Mouse (Mus musculus) heart, embryonic 14.5 days (tissue): ENCODE measurements at regions not wholly inside any gene's neighbourhood (a gene's known extent, or its start where the extent isn't known, plus 50 kb on each side); places are given as distances from the start of the nearest gene placed in this dataset.

Experiments used
- ATAC-seq: fragments of 200-750 bp; cut with Nextera tagmentation; 2 replicates; pipeline ENCODE4 v1.8.0; 2017; ENCODE audit warnings: low read depth, moderate TSS enrichment; ENCODE audit not compliant: insufficient number of reproducible peaks, insufficient read depth, low FRiP score
- H3K27ac ChIP-seq, 2 experiments: fragments of 200-500 bp in 1 of 2; fragments of 300-500 bp in 1 of 2; sonication (generic) in 1 of 2; replicated peaks in 1 of 2; 2 replicates each; pipeline ENCODE4 v1.5.1; 2012 to 2014; ENCODE audit warnings: low read depth in 2 of 2, low read length in 2 of 2, control low read depth in 1 of 2, mild to moderate bottlenecking in 1 of 2, mixed read lengths in 1 of 2; ENCODE audit not compliant: control insufficient read depth in 1 of 2, insufficient read depth in 1 of 2
- H3K27me3 ChIP-seq: fragments of 300-500 bp; sonication (generic); 2 replicates; pipeline ENCODE4 v1.6.1; 2014; ENCODE audit warnings: mild to moderate bottlenecking, low read length, control low read depth; ENCODE audit not compliant: control insufficient read depth, insufficient read depth
- H3K36me3 ChIP-seq: fragments of 300-500 bp; sonication (generic); 2 replicates; pipeline ENCODE4 v1.6.1; 2014; ENCODE audit warnings: mild to moderate bottlenecking, control low read depth, low read length, mixed read lengths; ENCODE audit not compliant: control insufficient read depth, insufficient read depth
- H3K4me1 ChIP-seq, 2 experiments: fragments of 200-500 bp in 1 of 2; fragments of 300-500 bp in 1 of 2; sonication (generic) in 1 of 2; 2 replicates each; pipeline ENCODE4 v1.6.1; 2012 to 2014; ENCODE audit warnings: low read length in 2 of 2, control low read depth in 1 of 2, mixed read lengths in 1 of 2; ENCODE audit not compliant: control insufficient read depth in 2 of 2, insufficient read depth in 2 of 2
- H3K4me2 ChIP-seq: fragments of 300-500 bp; sonication (generic); 2 replicates; pipeline ENCODE4 v1.6.1; 2014; ENCODE audit warnings: mild to moderate bottlenecking, low read length
- H3K4me3 ChIP-seq, 2 experiments: fragments of 200-500 bp in 1 of 2; fragments of 300-500 bp in 1 of 2; sonication (generic) in 1 of 2; 2 replicates each; pipeline ENCODE4 v1.5.1; 2012 to 2014; ENCODE audit warnings: low read length in 2 of 2, mild to moderate bottlenecking in 2 of 2, control low read depth in 1 of 2, low read depth in 1 of 2, moderate library complexity in 1 of 2; ENCODE audit not compliant: control insufficient read depth in 1 of 2, insufficient read depth in 1 of 2
- H3K9ac ChIP-seq: fragments of 300-500 bp; sonication (generic); 2 replicates; pipeline ENCODE4 v1.6.1; 2014; ENCODE audit warnings: mild to moderate bottlenecking, low read length
- H3K9me3 ChIP-seq: fragments of 300-500 bp; sonication (generic); 2 replicates; pipeline ENCODE4 v1.6.1; 2016; ENCODE audit warnings: low read length, control low read depth; ENCODE audit not compliant: control insufficient read depth
- WGBS: fragments of 180-500 bp; shearing (Covaris S2); extraction: QIAGEN DNeasy Blood & Tissue Kit; methylation state at CpG from one replicate; pipeline ENCODE4 v1.1.7; 2014; 5-methylcytosine and 5-hydroxymethylcytosine counted together

DNA sequence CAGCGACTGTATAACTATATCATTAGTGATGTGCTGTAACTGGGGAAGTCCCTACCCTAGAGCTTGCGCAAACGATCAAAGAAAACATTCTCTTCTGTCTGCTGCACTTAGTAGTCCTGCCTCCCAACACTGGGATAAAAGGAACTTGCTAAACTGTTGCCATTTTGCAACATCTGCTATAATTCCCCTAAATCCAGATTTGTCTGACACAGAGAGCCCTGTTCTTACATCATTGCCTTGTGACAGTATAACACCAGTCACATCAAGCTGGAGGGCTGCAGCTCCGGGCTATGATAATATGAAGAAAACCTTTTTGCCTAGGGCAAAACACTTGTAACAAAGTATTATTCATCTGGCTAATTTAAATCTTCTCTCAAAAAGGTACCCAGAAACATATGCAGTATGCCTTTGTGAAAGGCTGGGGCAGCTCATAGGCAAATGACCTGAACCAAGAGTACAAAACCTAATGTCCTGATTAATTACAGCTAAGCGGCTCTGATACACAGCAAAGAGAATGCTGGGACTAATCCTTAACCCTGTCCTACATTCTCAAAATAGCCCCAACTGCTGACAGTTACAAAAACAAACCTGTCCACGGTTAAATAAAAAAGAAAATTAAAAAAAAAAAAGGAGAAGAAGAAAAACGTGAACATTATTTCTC, 67.5 kb upstream of the Otx2 start:
- no peak overlapping the region for H3K4me2 ChIP-seq
- H3K27me3 ChIP-seq: no peaks in the 10 kb centered on the region
- H3K9me3 ChIP-seq: 0 out of 2 replicates have a peak, but pooled peaks cover 5% of the 10 kb centered on the region
- ATAC-seq: no peak
- no peak overlapping the region for H3K4me3 ChIP-seq
- H3K9ac ChIP-seq: no peak overlapping the region
- no peak overlapping the region for H3K27ac ChIP-seq
- 62% methylated on average over 7 of the region's 7 CpGs for WGBS
- H3K4me1 ChIP-seq: no peaks in the 10 kb centered on the region
- H3K36me3 ChIP-seq: no peaks in the 10 kb centered on the region

DNA sequence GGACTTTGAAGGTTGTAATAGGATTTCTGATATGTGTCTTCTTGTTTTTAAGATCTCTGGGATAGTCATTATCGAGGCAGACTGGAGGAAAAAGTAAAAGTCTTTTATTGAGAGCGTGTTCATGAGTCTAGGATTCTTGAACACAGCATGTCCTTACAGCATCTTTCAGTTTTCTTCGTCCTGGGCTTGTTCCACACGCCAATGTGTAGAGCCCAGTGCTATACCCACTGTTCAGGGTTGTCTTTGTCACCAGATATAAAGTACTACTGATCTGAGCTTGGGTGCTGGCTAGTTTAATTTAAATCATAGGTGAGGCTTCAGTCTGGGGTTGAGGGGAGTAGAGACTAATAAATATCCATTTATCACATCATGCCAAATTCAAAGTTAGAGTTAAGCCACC, 65.5 kb upstream of the Otx2 start:
- no peaks in the 10 kb centered on the region for H3K27me3 ChIP-seq
- no peak overlapping the region for H3K4me2 ChIP-seq
- H3K4me3 ChIP-seq: no peak overlapping the region
- H3K27ac ChIP-seq: no peak overlapping the region
- ATAC-seq: no peak
- 89% methylated on average over 4 of the region's 4 CpGs for WGBS
- 0 out of 2 replicates have a peak, but pooled peaks cover 5% of the 10 kb centered on the region for H3K9me3 ChIP-seq
- H3K36me3 ChIP-seq: no peaks in the 10 kb centered on the region
- H3K4me1 ChIP-seq: no peaks in the 10 kb centered on the region
- H3K9ac ChIP-seq: no peak overlapping the region

DNA sequence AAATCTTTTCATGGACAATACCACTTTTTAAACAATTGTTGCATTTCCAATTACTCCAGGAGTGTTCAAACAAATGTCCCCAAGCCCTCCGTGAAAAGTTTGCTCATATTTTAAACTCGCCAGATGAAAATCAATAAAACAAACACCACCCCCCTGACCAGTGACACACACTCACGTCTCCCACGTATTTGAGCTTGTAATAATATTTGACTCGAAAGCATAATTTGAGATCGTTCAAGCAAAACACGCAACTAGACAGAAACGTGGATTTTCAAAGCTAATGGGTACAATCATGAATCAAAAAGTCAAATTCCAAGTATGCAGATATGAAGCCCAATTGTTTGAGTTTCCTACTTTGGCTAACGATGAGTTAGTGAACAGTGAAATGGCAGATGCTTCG, 65.0 kb upstream of the Otx2 start:
- H3K9me3 ChIP-seq: 0 out of 2 replicates have a peak, but pooled peaks cover under 1% of the 10 kb centered on the region
- no peaks in the 10 kb centered on the region for H3K36me3 ChIP-seq
- no peak for ATAC-seq
- no peak overlapping the region for H3K9ac ChIP-seq
- H3K27me3 ChIP-seq: no peaks in the 10 kb centered on the region
- WGBS: 87% methylated on average over 10 of the region's 10 CpGs
- no peaks in the 10 kb centered on the region for H3K4me1 ChIP-seq
- no peak overlapping the region for H3K27ac ChIP-seq
- H3K4me3 ChIP-seq: no peak overlapping the region
- H3K4me2 ChIP-seq: no peak overlapping the region

DNA sequence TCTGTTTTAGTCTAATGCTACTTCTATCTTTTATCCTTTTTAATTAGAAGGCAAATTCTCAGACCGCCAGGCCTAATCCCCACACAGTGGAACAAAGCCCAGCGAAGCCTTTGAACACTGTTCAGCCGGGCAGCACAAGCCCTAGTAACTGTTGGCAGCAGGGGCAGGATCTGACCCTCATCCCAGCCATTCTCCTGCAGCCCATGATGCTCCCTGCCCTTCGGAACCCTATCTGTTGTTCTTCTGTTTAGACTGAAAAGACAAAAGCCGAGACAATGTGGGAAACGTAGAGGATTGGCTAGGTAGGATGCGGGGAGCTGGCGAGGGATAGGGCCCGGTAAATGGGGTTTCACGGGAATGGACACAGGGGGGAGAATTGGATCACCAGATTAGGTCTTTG, 64.6 kb upstream of the Otx2 start:
- Histone ChIP-seq H3K4me1 (no peaks in the 10 kb centered on the region), H3K4me3 (no peak overlapping the region), H3K36me3 (no peaks in the 10 kb centered on the region), H3K9me3 (no peaks in the 10 kb centered on the region), H3K27me3 (no peaks in the 10 kb centered on the region), H3K27ac (no peak overlapping the region), H3K9ac (no peak overlapping the region), H3K4me2 (no peak overlapping the region)
- no peak for ATAC-seq
- 67% methylated on average over 10 of the region's 10 CpGs for WGBS

DNA sequence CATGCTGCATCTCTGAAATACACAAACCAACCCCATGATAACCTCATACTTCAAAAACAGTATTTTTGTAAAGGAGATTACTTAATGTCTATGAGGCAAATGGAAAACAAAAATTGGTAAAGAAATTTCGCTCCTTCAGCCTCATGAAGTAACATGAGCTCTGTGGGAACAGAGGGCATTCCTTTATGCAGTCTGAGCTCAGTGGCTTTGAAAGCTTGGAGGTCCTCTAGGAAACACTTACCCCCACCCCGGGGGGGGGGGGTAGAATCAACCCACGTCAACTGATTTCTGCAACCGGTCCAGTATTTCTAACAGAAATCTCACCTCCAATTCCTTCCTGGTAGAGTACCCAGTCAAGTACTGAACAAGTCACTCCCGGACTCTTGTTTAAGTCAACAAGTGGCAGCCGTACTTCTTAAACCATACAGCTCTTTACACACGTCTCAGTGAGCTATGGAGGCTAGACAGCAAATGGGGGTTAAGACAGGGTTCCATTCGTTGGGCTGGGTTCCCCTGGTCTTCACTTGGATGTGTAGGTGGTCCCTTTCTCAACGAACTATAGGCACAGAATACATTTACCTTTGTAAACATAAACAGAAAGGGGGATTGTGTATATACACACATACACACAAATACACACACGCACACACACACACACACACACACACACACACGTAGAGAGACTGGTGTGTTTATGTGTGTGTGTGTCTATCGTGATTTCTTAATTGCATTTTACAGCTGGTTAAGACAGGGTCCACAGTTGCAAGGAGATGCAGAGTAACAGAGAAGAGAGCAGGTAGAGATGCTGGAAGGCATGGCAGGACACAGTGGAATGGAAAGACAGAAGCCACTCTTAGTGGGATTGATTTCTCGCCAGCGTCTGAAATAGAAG, 63.6 kb upstream of the Otx2 start:
- ATAC-seq: no peak
- Histone ChIP-seq H3K4me2 (no peak overlapping the region), H3K4me3 (no peak overlapping the region), H3K27ac (no peak overlapping the region), H3K9me3 (no peaks in the 10 kb centered on the region), H3K9ac (no peak overlapping the region), H3K27me3 (no peaks in the 10 kb centered on the region), H3K4me1 (no peaks in the 10 kb centered on the region), H3K36me3 (no peaks in the 10 kb centered on the region)
- WGBS: 63% methylated on average over 14 of the region's 14 CpGs

DNA sequence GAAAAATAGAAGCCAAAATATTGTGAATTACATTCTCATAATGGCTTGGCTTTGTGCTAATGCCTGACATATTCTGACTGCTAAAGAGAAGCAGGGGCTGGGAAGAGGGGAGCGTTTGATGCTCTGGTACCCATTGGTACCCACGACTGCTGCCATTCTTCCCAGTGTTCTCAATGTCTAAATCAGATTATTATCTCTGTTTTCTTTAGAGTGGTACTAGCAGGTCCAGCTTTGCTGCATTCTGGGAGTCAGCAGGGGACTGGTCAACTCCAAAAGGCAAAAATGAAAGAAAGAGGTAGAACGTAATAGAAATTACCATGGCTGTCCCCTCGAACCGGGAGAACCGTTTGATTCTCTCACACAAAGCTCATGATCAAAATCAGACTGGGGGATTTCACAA, 62.6 kb upstream of the Otx2 start:
- Histone ChIP-seq H3K27ac (no peak overlapping the region), H3K4me1 (no peaks in the 10 kb centered on the region), H3K36me3 (no peaks in the 10 kb centered on the region), H3K4me2 (no peak overlapping the region), H3K9ac (no peak overlapping the region), H3K27me3 (no peaks in the 10 kb centered on the region), H3K9me3 (no peaks in the 10 kb centered on the region), H3K4me3 (no peak overlapping the region)
- WGBS: 76% methylated on average over 6 of the region's 6 CpGs
- no peak for ATAC-seq

DNA sequence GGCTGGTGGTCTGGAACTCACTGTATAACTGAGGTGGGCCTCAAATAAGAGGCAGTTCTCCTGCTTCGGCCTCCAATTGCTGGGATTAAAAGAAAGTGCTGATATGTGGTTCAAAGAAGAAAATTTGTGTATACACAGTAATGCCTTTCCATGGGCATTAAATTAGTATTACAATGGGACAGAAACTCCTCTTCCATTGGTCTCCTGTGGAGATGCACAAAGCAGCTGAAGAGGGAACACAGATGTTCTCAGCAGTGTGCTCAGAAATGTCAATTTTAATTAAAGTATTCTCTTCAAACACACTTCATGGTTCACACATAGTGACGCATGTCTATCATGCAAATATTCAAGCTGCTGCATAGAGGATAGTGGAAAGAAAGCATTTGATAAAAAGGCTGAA, 56.4 kb upstream of the Otx2 start:
- no peaks in the 10 kb centered on the region for H3K27me3 ChIP-seq
- no peak overlapping the region for H3K9ac ChIP-seq
- no peaks in the 10 kb centered on the region for H3K4me1 ChIP-seq
- no peak for ATAC-seq
- no peak overlapping the region for H3K4me3 ChIP-seq
- H3K27ac ChIP-seq: no peak overlapping the region
- no peak overlapping the region for H3K4me2 ChIP-seq
- H3K9me3 ChIP-seq: peaks cover 4% of the 10 kb centered on the region; the same call in 1 of the 2 replicates
- 94% methylated on average over 2 of the region's 2 CpGs for WGBS
- no peaks in the 10 kb centered on the region for H3K36me3 ChIP-seq
